Mouse (Mus musculus): ENCODE measurements at regions not wholly inside any gene's neighbourhood (a gene's known extent, or its start where the extent isn't known, plus 50 kb on each side); places are given as distances from the start of the nearest gene placed in this dataset.

GRCm38 (mm10) chr9:116342009-116342408 is 166.8 kb upstream of the Tgfbr2 start:
- H3K36me3 ChIP-seq, result no peaks in the 10 kb centered on the region
- 0 out of 2 replicates have a peak, but pooled peaks cover 4% of the 10 kb centered on the region for H3K9me3 ChIP-seq (replicated peaks)
- WGBS, result 63% methylated on average over 4 of the region's 4 CpGs
- no peaks in the 10 kb centered on the region; the same call in 1 of the 2 replicates for H3K4me1 ChIP-seq (replicated peaks)
- H3K9ac ChIP-seq, result no peak overlapping the region
- no peak overlapping the region for H3K4me3 ChIP-seq
- ATAC-seq (replicated peaks; ENCODE audit: insufficient number of reproducible peaks, insufficient read depth, low FRiP score, low read depth), result no peak
- H3K27me3 ChIP-seq, result no peaks in the 10 kb centered on the region
- no peak overlapping the region for H3K4me2 ChIP-seq
- no peak overlapping the region for H3K27ac ChIP-seq

- Histone ChIP-seq H3K27ac (no peak overlapping the region), H3K4me1 (replicated peaks) (no peaks in the 10 kb centered on the region; the same call in 1 of the 2 replicates), H3K27me3 (no peaks in the 10 kb centered on the region), H3K36me3 (no peaks in the 10 kb centered on the region), H3K4me3 (no peak overlapping the region), H3K4me2 (no peak overlapping the region), H3K9ac (no peak overlapping the region), H3K9me3 (replicated peaks) (0 out of 2 replicates have a peak, but pooled peaks cover 4% of the 10 kb centered on the region)
- ATAC-seq (replicated peaks; ENCODE audit: insufficient number of reproducible peaks, insufficient read depth, low FRiP score, low read depth), result no peak
Measured at GRCm38 (mm10) chr9:116340952-116341351, 165.8 kb upstream of the Tgfbr2 start.

DNA sequence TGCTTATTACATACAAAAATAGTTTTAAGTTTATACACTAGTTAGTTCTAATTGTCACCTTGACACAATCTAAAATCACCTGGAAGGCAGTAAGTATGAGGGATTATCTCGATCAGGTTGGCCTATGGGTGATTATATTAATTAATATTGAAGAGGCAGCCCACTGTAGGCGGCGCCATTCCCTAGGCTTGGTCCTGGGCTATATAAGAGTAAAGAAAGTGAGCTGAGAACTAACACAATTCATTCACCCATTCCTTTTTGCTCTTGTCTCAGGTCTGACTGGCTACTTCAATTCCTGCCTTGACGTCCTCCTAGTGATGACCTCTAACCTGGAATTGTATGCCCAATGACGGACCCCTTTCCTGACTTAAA is 163.6 kb upstream of the Tgfbr2 start:
- no peaks in the 10 kb centered on the region; the same call in 1 of the 2 replicates for H3K4me1 ChIP-seq (replicated peaks)
- 90% methylated on average over 5 of the region's 5 CpGs for WGBS
- no peak for ATAC-seq (replicated peaks; ENCODE audit: insufficient number of reproducible peaks, insufficient read depth, low FRiP score, low read depth)
- H3K9me3 ChIP-seq (replicated peaks), result 0 out of 2 replicates have a peak, but pooled peaks cover 4% of the 10 kb centered on the region
- no peak overlapping the region for H3K27ac ChIP-seq
- H3K27me3 ChIP-seq, result no peaks in the 10 kb centered on the region
- no peak overlapping the region for H3K4me2 ChIP-seq
- H3K36me3 ChIP-seq, result no peaks in the 10 kb centered on the region
- no peak overlapping the region for H3K9ac ChIP-seq
- H3K4me3 ChIP-seq, result no peak overlapping the region

GRCm38 (mm10) chr9:116338093-116338728 is 163.1 kb upstream of the Tgfbr2 start:
- H3K27ac ChIP-seq, result no peak overlapping the region
- H3K4me2 ChIP-seq, result no peak overlapping the region
- H3K4me1 ChIP-seq (replicated peaks), result no peaks in the 10 kb centered on the region; the same call in 1 of the 2 replicates
- H3K4me3 ChIP-seq, result no peak overlapping the region
- 80% methylated on average over 5 of the region's 5 CpGs for WGBS
- H3K9me3 ChIP-seq (replicated peaks), result 0 out of 2 replicates have a peak, but pooled peaks cover 4% of the 10 kb centered on the region
- no peaks in the 10 kb centered on the region for H3K36me3 ChIP-seq
- H3K9ac ChIP-seq, result no peak overlapping the region
- H3K27me3 ChIP-seq, result no peaks in the 10 kb centered on the region
- ATAC-seq (replicated peaks; ENCODE audit: insufficient number of reproducible peaks, insufficient read depth, low FRiP score, low read depth), result no peak

GRCm38 (mm10) chr9:116337446-116338010 is 162.4 kb upstream of the Tgfbr2 start:
- Histone ChIP-seq H3K27ac (no peak overlapping the region), H3K27me3 (no peaks in the 10 kb centered on the region), H3K4me3 (no peak overlapping the region), H3K9ac (no peak overlapping the region), H3K4me1 (replicated peaks) (no peaks in the 10 kb centered on the region; the same call in 1 of the 2 replicates), H3K9me3 (replicated peaks) (0 out of 2 replicates have a peak, but pooled peaks cover 4% of the 10 kb centered on the region), H3K36me3 (no peaks in the 10 kb centered on the region), H3K4me2 (no peak overlapping the region)
- WGBS, result 84% methylated on average over 8 of the region's 8 CpGs
- ATAC-seq (replicated peaks; ENCODE audit: insufficient number of reproducible peaks, insufficient read depth, low FRiP score, low read depth), result no peak

DNA sequence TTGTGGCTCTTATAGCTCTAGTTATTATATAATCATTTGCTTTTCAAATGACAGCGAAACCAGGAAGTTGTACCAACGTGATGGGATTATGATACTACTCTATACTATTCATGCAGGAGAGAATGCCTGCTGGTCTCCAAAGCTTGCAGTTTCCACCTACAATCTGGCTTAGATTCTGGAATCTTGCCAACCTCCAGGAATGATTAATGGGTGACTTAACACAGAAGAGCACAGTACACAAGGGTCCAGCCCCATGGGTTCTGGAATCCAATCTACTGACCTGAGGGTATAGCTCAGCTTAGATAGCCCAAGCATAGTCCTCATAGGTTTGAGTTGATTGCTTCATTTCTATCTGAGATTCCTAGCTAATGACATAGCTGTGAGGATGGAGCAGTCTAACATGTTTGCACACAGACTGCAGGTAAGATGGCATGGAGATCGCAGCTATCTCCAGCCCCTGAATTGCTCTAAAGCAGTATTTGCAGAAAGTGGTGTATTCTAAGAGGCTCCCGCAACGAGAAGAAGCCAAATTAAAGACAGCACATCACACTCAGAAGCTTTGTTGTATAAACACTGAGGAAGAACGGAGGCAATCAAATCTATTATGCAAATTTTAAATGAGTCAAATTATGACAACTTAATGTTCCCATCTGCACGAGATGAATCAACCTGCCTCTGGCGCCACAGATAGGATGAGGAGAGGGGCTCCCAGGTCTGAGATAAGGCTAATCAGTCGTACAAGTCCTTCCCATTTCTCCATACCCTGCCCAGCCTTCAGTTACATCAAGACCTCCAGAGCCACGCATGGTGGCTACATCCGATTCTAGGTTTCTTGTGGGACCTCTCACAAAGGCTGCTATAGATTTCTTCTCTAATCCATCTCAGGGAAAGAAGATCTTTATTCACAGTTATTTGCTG is 160.7 kb upstream of the Tgfbr2 start:
- no peak overlapping the region for H3K4me2 ChIP-seq
- no peak overlapping the region for H3K27ac ChIP-seq
- H3K4me3 ChIP-seq, result no peak overlapping the region
- no peak for ATAC-seq (replicated peaks; ENCODE audit: insufficient number of reproducible peaks, insufficient read depth, low FRiP score, low read depth)
- 75% methylated on average over 11 of the region's 11 CpGs for WGBS
- H3K4me1 ChIP-seq (replicated peaks), result no peaks in the 10 kb centered on the region
- H3K9me3 ChIP-seq (replicated peaks), result 0 out of 2 replicates have a peak, but pooled peaks cover 4% of the 10 kb centered on the region
- no peak overlapping the region for H3K9ac ChIP-seq
- no peaks in the 10 kb centered on the region for H3K27me3 ChIP-seq
- no peaks in the 10 kb centered on the region for H3K36me3 ChIP-seq

- Histone ChIP-seq H3K9me3 (replicated peaks) (no peaks in the 10 kb centered on the region), H3K4me3 (no peak overlapping the region), H3K27ac (no peak overlapping the region), H3K27me3 (no peaks in the 10 kb centered on the region), H3K4me2 (no peak overlapping the region), H3K36me3 (no peaks in the 10 kb centered on the region), H3K9ac (no peak overlapping the region), H3K4me1 (replicated peaks) (no peaks in the 10 kb centered on the region)
- 54% methylated on average over 6 of the region's 6 CpGs for WGBS
- ATAC-seq (replicated peaks; ENCODE audit: insufficient number of reproducible peaks, insufficient read depth, low FRiP score, low read depth), result no peak
Measured at GRCm38 (mm10) chr9:116333956-116334463, 158.8 kb upstream of the Tgfbr2 start.

DNA sequence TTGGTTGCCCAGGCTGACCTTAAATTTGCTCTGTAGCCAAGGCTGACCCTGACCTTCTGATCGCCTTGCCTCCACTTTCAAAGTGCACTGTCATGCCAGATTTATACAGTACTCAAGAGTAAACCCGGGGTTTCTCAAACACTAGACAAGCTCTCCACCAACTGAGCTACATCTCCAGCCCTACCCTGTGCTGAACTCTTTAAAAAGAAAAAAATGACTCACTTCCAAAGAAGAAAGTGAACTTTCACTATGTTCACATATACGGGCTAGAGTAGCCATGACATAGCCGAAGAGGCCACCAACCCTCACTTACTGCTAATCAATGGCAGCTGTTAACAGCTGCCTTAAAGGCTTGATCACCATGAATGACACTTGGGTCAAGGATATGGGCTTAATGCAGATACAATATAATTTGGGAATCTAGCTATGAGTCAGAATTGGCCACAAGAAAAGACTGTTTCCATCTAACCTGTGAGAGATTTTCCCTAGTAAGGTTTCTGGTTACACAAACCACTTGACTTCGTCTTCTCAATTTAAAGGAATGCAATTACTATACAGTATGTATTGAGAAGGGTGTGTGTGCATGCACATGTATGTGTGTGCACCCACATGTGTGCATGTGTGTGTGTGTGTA is 157.4 kb upstream of the Tgfbr2 start:
- 78% methylated on average over 5 of the region's 5 CpGs for WGBS
- Histone ChIP-seq H3K4me2 (no peak overlapping the region), H3K36me3 (no peaks in the 10 kb centered on the region), H3K4me1 (replicated peaks) (peaks cover 7% of the 10 kb centered on the region), H3K9ac (no peak overlapping the region), H3K27me3 (no peaks in the 10 kb centered on the region), H3K9me3 (replicated peaks) (no peaks in the 10 kb centered on the region), H3K4me3 (no peak overlapping the region), H3K27ac (no peak overlapping the region)
- ATAC-seq (replicated peaks; ENCODE audit: insufficient number of reproducible peaks, insufficient read depth, low FRiP score, low read depth), result no peak

GRCm38 (mm10) chr9:116331406-116331805 is 156.2 kb upstream of the Tgfbr2 start:
- WGBS, result 73% methylated on average over 2 of the region's 2 CpGs
- ATAC-seq (replicated peaks; ENCODE audit: insufficient number of reproducible peaks, insufficient read depth, low FRiP score, low read depth), result no peak

GRCm38 (mm10) chr9:116330796-116331195 is 155.6 kb upstream of the Tgfbr2 start:
- Histone ChIP-seq H3K9ac (no peak overlapping the region), H3K9me3 (replicated peaks) (no peaks in the 10 kb centered on the region), H3K4me1 (replicated peaks) (peaks cover 7% of the 10 kb centered on the region), H3K27me3 (no peaks in the 10 kb centered on the region), H3K4me3 (no peak overlapping the region), H3K4me2 (no peak overlapping the region), H3K36me3 (no peaks in the 10 kb centered on the region), H3K27ac (no peak overlapping the region)
- ATAC-seq (replicated peaks; ENCODE audit: insufficient number of reproducible peaks, insufficient read depth, low FRiP score, low read depth), result no peak
- WGBS, result 54% methylated on average over 5 of the region's 5 CpGs

More at GRCm38 (mm10) chr9:116331406-116331805, 156.2 kb upstream of the Tgfbr2 start:
- no peak overlapping the region for H3K9ac ChIP-seq
- no peak overlapping the region for H3K27ac ChIP-seq
- no peak overlapping the region for H3K4me2 ChIP-seq
- peaks cover 7% of the 10 kb centered on the region for H3K4me1 ChIP-seq (replicated peaks)
- no peaks in the 10 kb centered on the region for H3K27me3 ChIP-seq
- no peaks in the 10 kb centered on the region for H3K36me3 ChIP-seq
- no peaks in the 10 kb centered on the region for H3K9me3 ChIP-seq (replicated peaks)
- no peak overlapping the region for H3K4me3 ChIP-seq

DNA sequence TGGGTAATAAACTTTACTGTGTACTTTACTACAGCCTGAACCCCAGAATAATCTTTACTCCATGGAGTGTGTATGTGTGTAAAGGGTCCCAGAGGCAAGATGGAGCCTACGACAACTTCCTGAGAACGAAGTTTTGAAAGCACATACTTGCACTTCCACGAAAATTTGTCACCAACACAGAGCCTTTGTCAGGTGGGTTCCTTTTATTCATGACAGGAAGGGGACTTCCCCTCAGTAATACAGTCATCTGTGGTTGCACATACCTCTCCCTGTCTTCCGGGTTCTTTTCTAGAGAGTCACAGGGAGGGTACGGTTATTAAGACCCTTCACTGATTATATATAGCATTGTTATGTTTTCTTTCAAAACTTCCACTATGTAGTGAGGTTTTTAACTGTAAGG is 154.0 kb upstream of the Tgfbr2 start:
- Histone ChIP-seq H3K27ac (no peak overlapping the region), H3K9ac (no peak overlapping the region), H3K4me1 (replicated peaks) (peaks cover 13% of the 10 kb centered on the region), H3K36me3 (no peaks in the 10 kb centered on the region), H3K9me3 (replicated peaks) (no peaks in the 10 kb centered on the region), H3K27me3 (no peaks in the 10 kb centered on the region), H3K4me3 (no peak overlapping the region), H3K4me2 (no peak overlapping the region)
- WGBS, result 71% methylated on average over 5 of the region's 5 CpGs
- no peak for ATAC-seq (replicated peaks; ENCODE audit: insufficient number of reproducible peaks, insufficient read depth, low FRiP score, low read depth)
